9 mouse cellular contexts compared by ENCODE assay signal in genomic region chr7:3411160-3411941, GRCm38 (mm10). TPM values are rescaled to one million over a fixed set of nuclear protein-coding genes. Genes with fewer than 3 reads are reported as not detected.
A peak's percentile ranks its signal among the peaks of the same experiment; 100 is the strongest.
DNase-seq lines count a peak whose midpoint lies in the region; ATAC-seq lines count a peak whose summit lies in the region.
"Had no signal": no experiment of that assay in that cellular context is flagged by ENCODE, and none has a peak within 500 bp of the region (broad histone marks: within the 10 kb centered on the region; RNA-seq: fewer than 3 reads in every experiment).

No protein-coding gene starts in this region.

- peak overlapping the region; percentile 25 for H3K4me3 ChIP-seq in forebrain, embryonic 14.5 days (ENCODE audit: low read depth, low read length)
- peak overlapping the region; percentile 44 for H3K4me3 ChIP-seq in stomach, embryonic 16.5 days (replicated peaks; ENCODE audit: low read length)

- H3K9ac ChIP-seq in forebrain, embryonic 14.5 days (ENCODE audit: low read length) = peak overlapping the region; percentile 56; the same call in 1 of the 2 replicates
- H3K9ac ChIP-seq in stomach, embryonic 16.5 days (ENCODE audit: low read length) = peak overlapping the region; percentile 38; the same call in 1 of the 2 replicates

- under 1% methylated on average over 33 of the region's 33 CpGs for WGBS in forebrain, embryonic 14.5 days
- WGBS in stomach, embryonic 16.5 days = under 1% methylated on average over 33 of the region's 33 CpGs

- peaks cover 12% of the 10 kb centered on the region; the same call in 1 of the 2 replicates for H3K27me3 ChIP-seq in forebrain, embryonic 14.5 days (replicated peaks; ENCODE audit: control insufficient read depth, insufficient read depth, low read length)
- peaks cover 51% of the 10 kb centered on the region for H3K27me3 ChIP-seq in stomach, embryonic 16.5 days (ENCODE audit: control insufficient read depth, insufficient read depth, low read length)

- H3K27ac ChIP-seq in forebrain, embryonic 14.5 days (ENCODE audit: low read depth, low read length) = peak overlapping the region; percentile 35; the same call in 1 of the 2 replicates
- no peak overlapping the region for H3K27ac ChIP-seq in stomach, embryonic 16.5 days (ENCODE audit: low read length)

- ATAC-seq in forebrain, embryonic 14.5 days = peak; percentile 90
- ATAC-seq in stomach, embryonic 16.5 days (ENCODE audit: insufficient read depth, low FRiP score) = peak; percentile 88

- no peaks in the 10 kb centered on the region for H3K36me3 ChIP-seq in forebrain, embryonic 14.5 days (ENCODE audit: control insufficient read depth, insufficient read depth, low read length)
- no peaks in the 10 kb centered on the region for H3K36me3 ChIP-seq in stomach, embryonic 16.5 days (ENCODE audit: control insufficient read depth, insufficient read depth, low read length)

- peak overlapping the region; percentile 86 for H3K4me2 ChIP-seq in forebrain, embryonic 14.5 days (ENCODE audit: low read length)
- H3K4me2 ChIP-seq in stomach, embryonic 16.5 days (ENCODE audit: low read depth, low read length) = peak overlapping the region; percentile 62

- peak; percentile 77 to 88 for DNase-seq in right cerebral cortex, postnatal 10 days (ENCODE audit: low spot score in 2 of 2)
- no peak for DNase-seq in right cerebral cortex, adult 2 months (ENCODE audit: low spot score in 2 of 2)
- DNase-seq in cerebellum, adult 11 months = peak; percentile 37
- DNase-seq in forebrain, embryonic 14.5 days (ENCODE audit: low spot score) = peak; percentile 88
- peak; percentile 39 for DNase-seq in kidney, postnatal 10 days
- DNase-seq in mesoderm, embryonic 11.5 days (ENCODE audit: low read depth, low spot score) = peak; percentile 86
- DNase-seq in thymus, adult 18-20 months = no peak

- H3K9me3 ChIP-seq in forebrain, embryonic 14.5 days (replicated peaks; ENCODE audit: control insufficient read depth, low read length) = no peaks in the 10 kb centered on the region
- peaks cover 3% of the 10 kb centered on the region; the same call in 1 of the 2 replicates for H3K9me3 ChIP-seq in stomach, embryonic 16.5 days (replicated peaks; ENCODE audit: control insufficient read depth, low read length)

- H3K4me1 ChIP-seq in forebrain, embryonic 14.5 days (ENCODE audit: control insufficient read depth, insufficient read depth, low read length) = peaks cover 4% of the 10 kb centered on the region; the same call in 1 of the 2 replicates
- peaks cover 9% of the 10 kb centered on the region for H3K4me1 ChIP-seq in stomach, embryonic 16.5 days (ENCODE audit: control insufficient read depth, insufficient read depth, low read length)

RNA-seq across cellular contexts. Expression of gene Cacng6, which starts 12.6 kb away (rescaled TPM):
- polyA plus RNA-seq in forebrain, embryonic 14.5 days (2014; fragmentation: Nextera tagmentation; extraction: Ambion mirVana) = 0.09 TPM in 1 of 2 replicates, not detected in the other
- polyA plus RNA-seq in stomach, embryonic 16.5 days (2015; fragmentation: Nextera tagmentation; extraction: Ambion mirVana) = 0.19 and 3.0 TPM in 2 replicates
- polyA plus RNA-seq: gonadal fat pad, adult 2 months had no signal

RNA-seq across cellular contexts. Expression of gene Cacng8, which starts 20.9 kb away (rescaled TPM):
- polyA plus RNA-seq in forebrain, embryonic 14.5 days (2014; fragmentation: Nextera tagmentation; extraction: Ambion mirVana) = 8.6 and 11.1 TPM in 2 replicates
- polyA plus RNA-seq in stomach, embryonic 16.5 days (2015; fragmentation: Nextera tagmentation; extraction: Ambion mirVana) = 0.74 and 1.1 TPM in 2 replicates

Comparison
In these comparisons a context has a peak if more than half of its experiments do, and no peak if none do; other contexts are left out.
1. DNase-seq: peak in right cerebral cortex, postnatal 10 days (2 of 2), cerebellum, adult 11 months (single experiment), forebrain, embryonic 14.5 days (single experiment), kidney, postnatal 10 days (single experiment) and mesoderm, embryonic 11.5 days (single experiment); none in right cerebral cortex, adult 2 months (0 of 2) and thymus, adult 18-20 months (0 of 2).